Mouse (Mus musculus) limb, embryonic 11.5 days (tissue): ENCODE measurements at regions not wholly inside any gene's neighbourhood (a gene's known extent, or its start where the extent isn't known, plus 50 kb on each side); places are given as distances from the start of the nearest gene placed in this dataset.

Source experiments
- ATAC-seq: fragments of 200-750 bp; cut with Nextera tagmentation; 2 replicates; pipeline ENCODE4 v1.8.0; 2017; ENCODE audit warnings: low read depth; ENCODE audit not compliant: insufficient number of reproducible peaks, low FRiP score, low TSS enrichment
- DNase-seq: peaks from one replicate; pipeline ENCODE4 v3.0.0-alpha.2; 2015; ENCODE audit warnings: low spot score
- H3K27ac ChIP-seq: fragments of 300-500 bp; sonication (generic); replicated peaks from 2 replicates; pipeline ENCODE4 v1.5.1; 2014; ENCODE audit warnings: low read depth, mild to moderate bottlenecking, low read length
- H3K27me3 ChIP-seq: fragments of 300-500 bp; sonication (generic); 2 replicates; pipeline ENCODE4 v1.6.1; 2014; ENCODE audit warnings: mild to moderate bottlenecking, low read length, mixed read lengths; ENCODE audit not compliant: control insufficient read depth, insufficient read depth
- H3K36me3 ChIP-seq: fragments of 300-500 bp; sonication (generic); 2 replicates; pipeline ENCODE4 v1.6.1; 2014; ENCODE audit warnings: mild to moderate bottlenecking, low read length, moderate library complexity, mixed read lengths; ENCODE audit not compliant: control insufficient read depth, insufficient read depth
- H3K4me1 ChIP-seq: fragments of 300-500 bp; sonication (generic); 2 replicates; pipeline ENCODE4 v1.6.1; 2014; ENCODE audit warnings: low read length, mixed read lengths; ENCODE audit not compliant: control insufficient read depth, insufficient read depth
- H3K4me2 ChIP-seq: fragments of 300-500 bp; sonication (generic); 2 replicates; pipeline ENCODE4 v1.6.1; 2014; ENCODE audit warnings: low read depth, mild to moderate bottlenecking, moderate library complexity; ENCODE audit not compliant: severe bottlenecking
- H3K4me3 ChIP-seq: fragments of 300-500 bp; sonication (generic); 2 replicates; pipeline ENCODE4 v1.5.1; 2014; ENCODE audit warnings: low read depth, low read length
- H3K9ac ChIP-seq: fragments of 300-500 bp; sonication (generic); 2 replicates; pipeline ENCODE4 v1.6.1; 2014; ENCODE audit warnings: mild to moderate bottlenecking, low read length
- H3K9me3 ChIP-seq: fragments of 300-500 bp; sonication (generic); 2 replicates; pipeline ENCODE4 v1.6.1; 2016; ENCODE audit warnings: low read length; ENCODE audit not compliant: control insufficient read depth
- WGBS: fragments of 180-500 bp; shearing (Covaris S2); extraction: QIAGEN DNeasy Blood & Tissue Kit; methylation state at CpG from one replicate; pipeline ENCODE4 v1.1.7; 2014; 5-methylcytosine and 5-hydroxymethylcytosine counted together

DNA sequence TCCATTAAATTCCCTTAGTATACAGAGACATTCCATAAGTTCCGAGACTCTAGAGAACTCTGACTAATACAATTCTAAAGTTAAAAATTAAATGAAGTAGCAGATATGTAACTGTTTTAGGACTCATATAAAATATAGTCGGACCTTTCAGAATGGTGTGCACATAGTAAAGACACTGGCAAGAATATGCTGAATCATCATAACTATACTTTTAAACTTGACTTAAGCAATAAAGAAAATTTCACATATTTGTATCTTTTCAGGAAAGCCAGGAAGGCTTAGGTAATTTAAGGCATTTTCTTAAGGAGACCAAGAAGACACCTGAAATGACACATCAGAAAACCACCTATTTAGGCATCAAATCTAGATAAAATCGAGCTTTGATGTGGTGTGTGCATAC is 156.0 kb upstream of the Rgs1 start:
- Histone ChIP-seq H3K36me3 (no peaks in the 10 kb centered on the region), H3K27ac (no peak overlapping the region), H3K4me1 (no peaks in the 10 kb centered on the region), H3K4me2 (no peak overlapping the region), H3K9ac (no peak overlapping the region), H3K9me3 (no peaks in the 10 kb centered on the region), H3K4me3 (no peak overlapping the region), H3K27me3 (no peaks in the 10 kb centered on the region)
- DNase-seq: no peak
- ATAC-seq: no peak
- 81% methylated on average over 3 of the region's 3 CpGs for WGBS

DNA sequence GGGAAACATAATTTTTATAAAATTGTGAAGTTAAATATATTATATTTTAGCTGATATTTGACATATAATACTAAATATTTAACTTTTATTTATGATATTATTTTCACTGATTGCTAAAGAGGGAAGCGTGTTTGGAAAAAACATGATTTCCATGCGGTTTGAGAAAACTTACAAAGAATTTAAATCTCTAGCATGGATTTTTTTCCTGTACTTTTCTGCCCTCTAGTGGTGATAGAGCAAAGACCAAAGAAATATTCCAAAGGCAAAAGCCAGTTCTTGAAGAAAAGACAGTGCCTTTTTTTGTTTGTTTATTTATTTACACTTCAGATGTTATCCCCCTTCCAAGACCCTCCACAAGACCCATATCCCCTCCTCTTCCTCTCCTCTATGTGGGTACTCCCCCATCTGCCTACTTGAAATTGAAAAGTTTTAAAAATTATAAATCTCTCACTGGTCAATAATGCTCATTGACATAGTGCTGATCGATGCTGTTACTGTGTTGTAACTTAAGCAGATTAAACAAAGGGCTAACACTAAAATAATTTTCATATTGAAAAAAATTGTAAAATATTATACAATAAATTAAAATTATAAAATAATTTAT is 131.1 kb upstream of the Rgs1 start:
- Histone ChIP-seq H3K36me3 (no peaks in the 10 kb centered on the region), H3K27me3 (no peaks in the 10 kb centered on the region), H3K27ac (no peak overlapping the region), H3K4me2 (no peak overlapping the region), H3K4me1 (no peaks in the 10 kb centered on the region), H3K9ac (no peak overlapping the region), H3K9me3 (no peaks in the 10 kb centered on the region), H3K4me3 (no peak overlapping the region)
- DNase-seq: no peak
- WGBS: 57% methylated on average over 3 of the region's 3 CpGs
- no peak for ATAC-seq

DNA sequence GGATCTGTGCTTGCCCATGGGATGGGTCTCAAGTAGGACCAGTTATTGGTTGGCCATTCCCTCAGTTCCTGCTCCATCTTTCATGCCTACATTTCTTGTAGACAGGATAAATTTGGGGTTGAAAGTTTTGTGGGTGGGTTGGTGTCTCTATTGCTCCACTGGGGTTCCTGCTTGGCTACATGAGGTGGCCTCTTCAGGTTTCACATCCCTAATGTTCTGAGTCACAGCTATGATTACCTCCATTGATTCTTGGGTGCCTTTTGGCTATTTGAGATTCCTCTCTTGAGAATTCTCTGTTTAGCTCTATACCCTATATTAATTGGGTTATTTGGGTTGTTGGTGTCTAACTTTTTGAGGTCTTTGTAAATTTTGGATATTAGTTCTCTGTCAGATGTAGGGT is 125.1 kb upstream of the Rgs1 start:
- no peaks in the 10 kb centered on the region for H3K9me3 ChIP-seq
- no peak overlapping the region for H3K4me3 ChIP-seq
- DNase-seq (no peak), ATAC-seq (no peak)
- no peaks in the 10 kb centered on the region for H3K36me3 ChIP-seq
- H3K27ac ChIP-seq: no peak overlapping the region
- no peaks in the 10 kb centered on the region for H3K4me1 ChIP-seq
- no peak overlapping the region for H3K4me2 ChIP-seq
- no peak overlapping the region for H3K9ac ChIP-seq
- H3K27me3 ChIP-seq: no peaks in the 10 kb centered on the region

DNA sequence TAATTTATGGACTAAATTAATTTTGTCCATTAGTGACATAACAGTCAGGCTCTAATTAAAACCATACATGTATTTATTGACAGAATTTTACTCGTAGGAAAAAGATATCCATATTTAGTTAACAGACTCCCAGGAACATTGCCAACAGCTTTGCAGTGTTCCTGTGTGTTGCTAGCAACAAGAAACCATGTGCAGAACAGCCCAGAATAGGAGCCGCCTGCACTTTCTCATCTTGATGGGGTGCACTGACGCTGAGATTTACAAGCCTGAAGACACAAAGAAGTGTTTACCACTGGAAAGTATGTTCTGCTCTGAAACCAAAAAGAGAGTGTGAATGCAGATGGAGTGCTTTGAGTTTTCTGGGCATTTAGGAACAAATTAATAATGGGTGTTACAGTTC is 118.5 kb upstream of the Rgs1 start:
- Histone ChIP-seq H3K4me2 (no peak overlapping the region), H3K9me3 (no peaks in the 10 kb centered on the region), H3K4me3 (no peak overlapping the region), H3K4me1 (no peaks in the 10 kb centered on the region), H3K36me3 (no peaks in the 10 kb centered on the region), H3K9ac (no peak overlapping the region), H3K27ac (no peak overlapping the region), H3K27me3 (no peaks in the 10 kb centered on the region)
- DNase-seq (peak; percentile 28), ATAC-seq (no peak)
- 63% methylated on average over 3 of the region's 3 CpGs for WGBS

DNA sequence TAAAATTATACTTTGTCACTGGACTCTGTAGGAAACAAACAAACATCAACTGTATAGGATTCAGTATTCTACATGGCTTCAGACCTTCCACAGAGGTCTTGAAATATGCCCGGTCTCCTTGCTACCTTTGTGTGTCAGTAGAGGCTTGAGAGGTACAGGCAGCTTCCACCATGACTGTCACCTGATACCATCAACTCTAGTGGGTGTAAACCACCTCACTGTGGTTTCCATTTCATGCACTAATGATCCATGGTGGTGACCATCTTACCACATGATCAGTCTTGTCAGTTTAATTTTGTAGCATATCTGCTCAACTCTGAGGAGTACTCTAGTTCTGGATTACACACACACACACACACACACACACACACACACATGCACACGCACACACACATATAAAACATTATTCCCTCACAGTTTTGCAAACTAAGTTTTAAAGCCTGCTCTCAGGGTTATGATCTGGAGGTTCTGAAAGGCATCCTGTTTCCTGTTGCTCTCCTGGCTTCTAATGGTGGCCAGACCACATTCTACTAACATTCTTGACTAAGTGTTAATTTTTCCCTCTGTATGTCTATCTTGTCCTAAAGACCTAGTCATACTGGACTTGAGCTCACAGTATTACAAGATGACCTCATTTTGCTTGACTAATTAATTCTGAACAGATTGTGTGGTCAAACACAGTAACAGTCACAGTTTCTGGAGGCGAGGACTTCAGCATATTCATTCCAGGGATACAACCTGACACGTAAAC is 106.7 kb upstream of the Rgs1 start:
- no peak for DNase-seq
- Histone ChIP-seq H3K36me3 (no peaks in the 10 kb centered on the region), H3K4me3 (no peak overlapping the region), H3K27ac (no peak overlapping the region), H3K4me2 (no peak overlapping the region), H3K27me3 (no peaks in the 10 kb centered on the region), H3K4me1 (no peaks in the 10 kb centered on the region), H3K9ac (no peak overlapping the region), H3K9me3 (no peaks in the 10 kb centered on the region)
- no peak for ATAC-seq
- 91% methylated on average over 4 of the region's 4 CpGs for WGBS

- Histone ChIP-seq H3K36me3 (no peaks in the 10 kb centered on the region), H3K4me3 (no peak overlapping the region), H3K9ac (no peak overlapping the region), H3K27me3 (no peaks in the 10 kb centered on the region), H3K4me1 (no peaks in the 10 kb centered on the region), H3K4me2 (no peak overlapping the region), H3K9me3 (no peaks in the 10 kb centered on the region), H3K27ac (no peak overlapping the region)
- 90% methylated on average over 3 of the region's 3 CpGs for WGBS
- DNase-seq (no peak), ATAC-seq (no peak)
Measured at GRCm38 (mm10) chr1:144355041-144355440, 106.0 kb upstream of the Rgs1 start.

- Histone ChIP-seq H3K36me3 (no peaks in the 10 kb centered on the region), H3K4me1 (no peaks in the 10 kb centered on the region), H3K27me3 (no peaks in the 10 kb centered on the region), H3K9ac (no peak overlapping the region), H3K4me2 (no peak overlapping the region), H3K27ac (no peak overlapping the region), H3K9me3 (no peaks in the 10 kb centered on the region), H3K4me3 (no peak overlapping the region)
- no peak for DNase-seq
- no peak for ATAC-seq
Measured at GRCm38 (mm10) chr1:144353320-144353719, 104.3 kb upstream of the Rgs1 start.

- WGBS: 96% methylated on average over 1 of the region's 1 CpGs
- Histone ChIP-seq H3K27ac (no peak overlapping the region), H3K36me3 (no peaks in the 10 kb centered on the region), H3K27me3 (no peaks in the 10 kb centered on the region), H3K4me1 (no peaks in the 10 kb centered on the region), H3K4me3 (no peak overlapping the region), H3K4me2 (no peak overlapping the region), H3K9me3 (no peaks in the 10 kb centered on the region), H3K9ac (no peak overlapping the region)
- DNase-seq (no peak), ATAC-seq (no peak)
Measured at GRCm38 (mm10) chr1:144343820-144344219, 94.8 kb upstream of the Rgs1 start.

DNA sequence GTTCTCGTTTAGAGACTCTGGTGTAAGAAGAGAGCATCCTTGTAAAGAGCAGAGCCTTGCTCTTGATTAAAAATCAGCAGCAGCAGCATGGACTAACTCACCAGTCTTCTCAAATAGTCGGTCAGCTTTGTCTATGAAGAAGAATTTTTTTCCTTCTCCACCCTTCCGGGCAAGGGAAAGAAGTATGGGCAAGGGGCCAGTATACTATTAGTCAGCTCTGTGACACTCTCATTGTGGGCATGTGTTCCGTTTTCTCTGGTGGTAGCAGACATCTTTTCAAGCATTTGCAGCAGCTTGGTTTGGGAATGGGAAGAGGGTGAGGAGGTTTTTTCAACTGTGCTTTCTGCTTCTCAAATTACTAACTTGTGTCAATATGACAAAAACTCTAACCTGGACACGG is 94.3 kb upstream of the Rgs1 start:
- no peak for ATAC-seq
- DNase-seq: no peak
- 85% methylated on average over 5 of the region's 5 CpGs for WGBS

More for the DNA sequence above, 94.3 kb upstream of the Rgs1 start:
- no peaks in the 10 kb centered on the region for H3K27me3 ChIP-seq
- H3K36me3 ChIP-seq: no peaks in the 10 kb centered on the region
- H3K27ac ChIP-seq: no peak overlapping the region
- H3K9ac ChIP-seq: no peak overlapping the region
- no peak overlapping the region for H3K4me2 ChIP-seq
- no peaks in the 10 kb centered on the region for H3K9me3 ChIP-seq
- H3K4me3 ChIP-seq: no peak overlapping the region
- H3K4me1 ChIP-seq: no peaks in the 10 kb centered on the region
